Mouse (Mus musculus) hindbrain, embryonic 15.5 days (tissue): ENCODE results near the gene Zfp626. TPM values are rescaled to one million over a fixed set of nuclear protein-coding genes. Genes with fewer than 3 reads are reported as not detected.
A peak's percentile ranks its signal among the peaks of the same experiment; 100 is the strongest.
"Not testable (repeated sequence)": the region's sequence is repeated elsewhere in the genome, so short reads cannot be mapped to it uniquely, and the experiment has no call there.

Experiments used
- ATAC-seq: fragments of 200-750 bp; cut with Nextera tagmentation; 2 replicates; pipeline ENCODE4 v1.8.0; 2017; ENCODE audit warnings: low read depth, moderate number of reproducible peaks, moderate TSS enrichment; ENCODE audit not compliant: low FRiP score
- H3K27ac ChIP-seq: fragments of 300-500 bp; sonication (generic); replicated peaks from 2 replicates; pipeline ENCODE4 v1.5.1; 2015; ENCODE audit warnings: mild to moderate bottlenecking, inconsistent platforms
- H3K27me3 ChIP-seq: fragments of 300-500 bp; sonication (generic); 2 replicates; pipeline ENCODE4 v1.6.1; 2015; ENCODE audit warnings: control low read depth, inconsistent platforms
- H3K36me3 ChIP-seq: fragments of 300-500 bp; sonication (generic); 2 replicates; pipeline ENCODE4 v1.6.1; 2015; ENCODE audit warnings: control low read depth, inconsistent platforms
- H3K4me1 ChIP-seq: fragments of 300-500 bp; sonication (generic); replicated peaks from 2 replicates; pipeline ENCODE4 v1.6.1; 2015; ENCODE audit warnings: control low read depth, inconsistent platforms
- H3K4me2 ChIP-seq: fragments of 300-500 bp; sonication (generic); 2 replicates; pipeline ENCODE4 v1.6.1; 2015; ENCODE audit warnings: moderate library complexity, mild to moderate bottlenecking, inconsistent platforms
- H3K4me3 ChIP-seq: fragments of 300-500 bp; sonication (generic); 2 replicates; pipeline ENCODE4 v1.5.1; 2015; ENCODE audit warnings: mild to moderate bottlenecking, inconsistent platforms
- H3K9ac ChIP-seq: fragments of 300-500 bp; sonication (generic); 2 replicates; pipeline ENCODE4 v1.6.1; 2015; ENCODE audit warnings: inconsistent platforms
- H3K9me3 ChIP-seq: fragments of 300-500 bp; sonication (generic); 2 replicates; pipeline ENCODE4 v1.6.1; 2016; ENCODE audit warnings: control low read depth, inconsistent platforms
- WGBS: fragments of 180-500 bp; shearing (Covaris S2); methylation state at CpG from one replicate; pipeline ENCODE4 v1.1.7; 2015; 5-methylcytosine and 5-hydroxymethylcytosine counted together
- polyA plus RNA-seq: library from polyadenylated mRNA; unstranded; fragments of >200 nt; fragmentation: Nextera tagmentation; extraction: Ambion mirVana; gene quantifications from 2 replicates; pipeline ENCODE4 v1.2.1, GENCODE M21; 2015

Gene Zfp626
- polyA plus RNA-seq, 1 experiment from 2014 or later, result 2.1 TPM

DNA sequence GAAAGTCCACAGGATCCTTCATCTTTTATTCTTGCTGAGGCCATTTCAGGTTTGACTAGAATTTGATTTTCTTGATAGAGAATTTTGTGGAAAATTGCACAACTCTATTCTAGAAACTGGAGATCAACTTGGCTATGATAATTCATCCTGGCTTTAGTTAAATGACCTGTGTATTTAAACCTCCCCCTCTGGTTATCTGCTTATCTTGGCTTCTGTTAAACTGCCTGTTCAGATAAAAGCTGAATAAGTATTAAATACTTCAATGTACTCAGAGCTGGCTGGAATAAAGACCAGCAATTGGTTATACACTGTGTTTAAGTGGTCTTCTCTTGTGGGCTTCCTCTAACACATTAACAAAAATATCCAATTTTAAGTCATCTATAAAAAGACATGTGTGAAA, 15.6 kb downstream of the Zfp626 start:
- no peak for ATAC-seq
- Histone ChIP-seq H3K27ac (no peak overlapping the region), H3K4me1 (no peaks in the 10 kb centered on the region), H3K9me3 (peaks cover 15% of the 10 kb centered on the region), H3K9ac (no peak overlapping the region), H3K4me3 (no peak overlapping the region), H3K4me2 (no peak overlapping the region), H3K27me3 (no peaks in the 10 kb centered on the region), H3K36me3 (peaks cover 42% of the 10 kb centered on the region)

DNA sequence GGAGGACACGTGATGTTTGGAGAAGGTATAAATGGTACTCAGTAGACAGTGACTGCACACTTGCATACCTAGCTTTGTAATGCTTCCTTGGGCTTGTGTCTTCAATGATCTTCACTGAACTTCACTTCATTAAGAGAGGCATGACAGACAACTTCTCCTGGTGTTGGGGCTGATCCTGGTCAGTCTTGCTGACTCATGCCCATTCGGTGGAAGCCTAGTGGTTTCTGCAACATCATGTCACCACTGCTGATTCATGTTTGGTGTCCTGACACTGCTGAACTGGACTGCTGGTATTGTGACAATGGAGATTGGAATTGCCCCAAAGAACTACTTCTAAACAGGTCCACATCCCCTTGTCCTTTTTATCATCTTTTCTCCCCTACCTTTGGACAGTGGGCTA, 27.1 kb downstream of the Zfp626 start:
- WGBS, result 87% methylated on average over 2 of the region's 2 CpGs
- Histone ChIP-seq H3K4me3 (no peak overlapping the region), H3K9me3 (no peaks in the 10 kb centered on the region), H3K4me2 (no peak overlapping the region), H3K36me3 (no peaks in the 10 kb centered on the region), H3K27me3 (no peaks in the 10 kb centered on the region), H3K9ac (no peak overlapping the region), H3K4me1 (peaks cover 5% of the 10 kb centered on the region), H3K27ac (no peak overlapping the region)
- ATAC-seq, result no peak

DNA sequence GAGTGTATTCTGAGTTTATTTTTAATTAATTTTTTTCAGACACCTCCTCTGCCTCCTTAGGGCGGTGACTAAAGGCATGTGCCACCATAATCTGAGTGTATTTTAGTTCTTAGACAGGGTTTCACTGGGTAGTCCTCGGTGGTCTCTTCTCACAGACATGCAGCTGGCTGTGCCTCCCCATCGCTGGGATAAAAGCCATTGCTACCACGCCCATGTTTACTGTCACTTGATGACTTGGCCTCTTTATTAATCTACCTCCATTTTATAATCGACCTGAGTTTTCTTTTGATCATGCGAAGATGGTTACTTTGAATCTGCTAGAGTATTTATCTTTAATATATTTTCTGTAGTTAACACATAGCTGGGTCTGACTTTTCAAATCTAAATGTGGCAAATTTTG, 30.9 kb downstream of the Zfp626 start:
- no peak for ATAC-seq
- Histone ChIP-seq H3K9ac (peak overlapping the region; percentile 68), H3K27ac (peak overlapping the region; percentile 91), H3K4me3 (peak overlapping the region; percentile 56), H3K36me3 (no peaks in the 10 kb centered on the region), H3K4me1 (peaks cover 11% of the 10 kb centered on the region), H3K9me3 (no peaks in the 10 kb centered on the region), H3K27me3 (no peaks in the 10 kb centered on the region), H3K4me2 (peak overlapping the region; percentile 71)
- WGBS, result 24% methylated on average over 6 of the region's 6 CpGs

- peak within 1 kb of the TSS; percentile 68 for H3K9ac ChIP-seq
- peaks cover 11% of the 10 kb centered on the region for H3K4me1 ChIP-seq
- peak; percentile 98 for ATAC-seq
- H3K9me3 ChIP-seq, result no peaks in the 10 kb centered on the region
- peak within 1 kb of the TSS; percentile 56 for H3K4me3 ChIP-seq
- no peaks in the 10 kb centered on the region for H3K36me3 ChIP-seq
- H3K27ac ChIP-seq, result peak within 1 kb of the TSS; percentile 91
- peak within 1 kb of the TSS; percentile 71 for H3K4me2 ChIP-seq
- 3% methylated on average over 34 of the region's 34 CpGs for WGBS
- no peaks in the 10 kb centered on the region for H3K27me3 ChIP-seq
Observed at GRCm38 (mm10) chr7:27838323-27839249, 31.6 kb downstream of the Zfp626 start, which contains the start of gene Zfp59. TSS of gene Zfp59 (plus strand) at chr7:27838607.

- peak overlapping the region; percentile 56 for H3K4me3 ChIP-seq
- peak overlapping the region; percentile 71; the same call in 1 of the 2 replicates for H3K4me2 ChIP-seq
- no peaks in the 10 kb centered on the region for H3K9me3 ChIP-seq
- 95% methylated on average over 7 of the region's 7 CpGs for WGBS
- ATAC-seq, result no peak
- H3K27me3 ChIP-seq, result no peaks in the 10 kb centered on the region
- H3K27ac ChIP-seq, result no peak overlapping the region
- H3K36me3 ChIP-seq, result peaks cover 4% of the 10 kb centered on the region
- peaks cover 11% of the 10 kb centered on the region for H3K4me1 ChIP-seq
- no peak overlapping the region for H3K9ac ChIP-seq
Observed at GRCm38 (mm10) chr7:27839596-27839995, 32.6 kb downstream of the Zfp626 start.

- Histone ChIP-seq H3K9ac (no peak overlapping the region), H3K36me3 (peaks cover 9% of the 10 kb centered on the region), H3K9me3 (no peaks in the 10 kb centered on the region), H3K27me3 (no peaks in the 10 kb centered on the region), H3K4me2 (no peak overlapping the region), H3K4me1 (peaks cover 11% of the 10 kb centered on the region), H3K27ac (no peak overlapping the region), H3K4me3 (no peak overlapping the region)
- WGBS, result 84% methylated on average over 6 of the region's 6 CpGs
- ATAC-seq, result no peak
Observed at GRCm38 (mm10) chr7:27840104-27840503, 33.1 kb downstream of the Zfp626 start.

GRCm38 (mm10) chr7:27857227-27857626, 50.2 kb downstream of the Zfp626 start, which contains the start of gene Zfp607a:
TSS of gene Zfp607a (plus strand) at chr7:27857527.
- H3K27me3 ChIP-seq, result no peaks in the 10 kb centered on the region
- no peak for ATAC-seq
- 96% methylated on average over 1 of the region's 1 CpGs for WGBS
- H3K36me3 ChIP-seq, result peaks cover 32% of the 10 kb centered on the region
- H3K4me3 ChIP-seq, result no peak within 1 kb of the TSS
- H3K4me1 ChIP-seq, result peaks cover 15% of the 10 kb centered on the region
- no peak within 1 kb of the TSS for H3K9ac ChIP-seq
- H3K4me2 ChIP-seq, result no peak within 1 kb of the TSS
- no peaks in the 10 kb centered on the region for H3K9me3 ChIP-seq
- H3K27ac ChIP-seq, result no peak within 1 kb of the TSS

DNA sequence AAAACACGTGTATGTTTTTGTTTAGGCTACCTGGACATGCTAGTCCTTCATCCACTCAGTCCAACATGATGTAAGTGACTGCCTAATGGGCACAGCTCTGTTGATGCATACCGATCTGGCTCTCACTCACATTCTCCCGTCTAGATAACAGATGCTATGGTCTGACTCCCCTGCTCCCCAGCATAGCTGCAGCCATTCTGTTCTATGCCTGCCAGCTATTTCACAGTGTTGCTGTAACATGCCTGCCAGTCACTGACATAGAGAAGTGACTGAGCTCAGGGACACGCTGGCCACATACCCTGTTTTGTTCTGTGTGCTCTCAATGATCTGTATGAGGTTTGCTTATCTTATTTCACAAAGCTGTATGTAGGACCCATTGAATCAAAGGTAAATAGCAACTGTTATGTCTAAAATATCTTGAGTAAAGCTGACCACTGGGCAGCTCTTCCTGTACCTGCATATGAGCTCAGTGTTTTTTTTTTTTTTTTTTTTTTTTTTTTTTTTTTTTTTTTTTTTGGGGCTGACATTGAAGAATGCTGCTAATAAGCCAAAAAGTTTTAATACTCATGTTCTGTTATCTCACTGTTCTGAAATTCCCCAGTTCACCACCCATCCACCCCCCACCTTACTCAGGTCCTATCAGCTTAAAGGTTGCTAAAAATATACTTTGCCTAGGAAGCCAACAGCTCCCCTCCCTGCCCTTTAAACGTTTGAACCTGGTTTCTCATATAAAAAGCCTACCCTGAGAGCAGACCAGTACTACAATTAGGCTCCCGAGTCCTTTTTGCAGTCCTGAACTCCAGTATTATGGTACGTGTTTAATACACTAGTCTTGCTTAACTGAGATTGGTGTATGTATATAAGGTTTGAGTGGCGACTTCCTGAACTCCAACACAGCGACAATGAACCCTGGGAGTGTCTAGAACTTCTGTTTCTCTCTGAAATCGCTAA, 52.6 kb downstream of the Zfp626 start:
- Histone ChIP-seq H3K9me3 (no peaks in the 10 kb centered on the region), H3K9ac (no peak overlapping the region; the same call in 1 of the 2 replicates), H3K4me2 (peak overlapping the region; percentile 58), H3K4me3 (peak overlapping the region; percentile 48), H3K27me3 (no peaks in the 10 kb centered on the region), H3K27ac (no peak overlapping the region), H3K36me3 (peaks cover 26% of the 10 kb centered on the region), H3K4me1 (peaks cover 15% of the 10 kb centered on the region)
- 25% methylated on average over 10 of the region's 10 CpGs for WGBS
- no peak for ATAC-seq

GRCm38 (mm10) chr7:27860396-27861235, 53.6 kb downstream of the Zfp626 start:
- H3K27me3 ChIP-seq, result no peaks in the 10 kb centered on the region
- peak overlapping the region; percentile 48 for H3K4me3 ChIP-seq
- 0% methylated on average over 22 of the region's 22 CpGs for WGBS
- H3K9ac ChIP-seq, result peak overlapping the region; percentile 51
- peak overlapping the region; percentile 36; the same call in 1 of the 2 replicates for H3K27ac ChIP-seq
- ATAC-seq, result peak; percentile 78
- H3K4me1 ChIP-seq, result peaks cover 15% of the 10 kb centered on the region
- H3K9me3 ChIP-seq, result no peaks in the 10 kb centered on the region
- peak overlapping the region; percentile 58 for H3K4me2 ChIP-seq
- peaks cover 25% of the 10 kb centered on the region for H3K36me3 ChIP-seq

DNA sequence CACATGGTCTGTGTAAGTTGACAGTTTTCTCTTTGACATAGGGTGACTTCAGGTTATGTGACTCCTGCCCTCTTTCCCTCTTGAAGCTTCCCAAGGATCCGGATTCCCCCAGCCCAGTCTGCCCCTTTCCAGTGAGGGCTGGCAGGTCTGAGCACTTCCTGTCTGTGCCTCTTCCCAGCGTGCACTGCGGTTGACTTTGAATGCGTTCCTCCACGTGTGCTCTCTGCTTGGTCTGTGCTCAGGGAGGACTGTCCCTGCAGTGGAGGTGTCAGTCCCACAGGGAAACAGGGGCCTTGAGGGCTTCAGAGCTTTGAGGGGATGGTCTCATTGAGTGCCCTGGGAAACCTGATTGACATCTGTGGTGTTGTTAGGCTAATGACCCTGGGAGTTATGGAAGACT, 55.6 kb downstream of the Zfp626 start:
- not testable (repeated sequence) for H3K27me3 ChIP-seq, H3K9me3 ChIP-seq, H3K9ac ChIP-seq, H3K27ac ChIP-seq, H3K4me2 ChIP-seq, H3K36me3 ChIP-seq, H3K4me3 ChIP-seq, ATAC-seq
- WGBS, result 81% methylated on average over 5 of the region's 5 CpGs
- H3K4me1 ChIP-seq, result peaks cover 15% of the 10 kb centered on the region
